Mouse (Mus musculus) layer of hippocampus, adult 18-20 months (tissue): ENCODE measurements around the gene Kmt2c. TPM values are rescaled to one million over a fixed set of nuclear protein-coding genes. Genes with fewer than 3 reads are reported as not detected.
A peak's percentile ranks its signal among the peaks of the same experiment; 100 is the strongest.
"Not testable (repeated sequence)": the region's sequence is repeated elsewhere in the genome, so short reads cannot be mapped to it uniquely, and the experiment has no call there.

Source experiments
- DNase-seq, 2 experiments: peaks; one replicate each; pipeline ENCODE4 v3.0.0; 2022; ENCODE audit warnings: low spot score in 2 of 2
- total RNA-seq, 2 experiments: library from RNA; stranded (reverse); gene quantifications; 2 replicates each; pipeline ENCODE4 v1.2.3; 2021

The Kmt2c gene
- total RNA-seq, 2 experiments from 2014 or later, result 74.0 to 78.1 TPM

DNA sequence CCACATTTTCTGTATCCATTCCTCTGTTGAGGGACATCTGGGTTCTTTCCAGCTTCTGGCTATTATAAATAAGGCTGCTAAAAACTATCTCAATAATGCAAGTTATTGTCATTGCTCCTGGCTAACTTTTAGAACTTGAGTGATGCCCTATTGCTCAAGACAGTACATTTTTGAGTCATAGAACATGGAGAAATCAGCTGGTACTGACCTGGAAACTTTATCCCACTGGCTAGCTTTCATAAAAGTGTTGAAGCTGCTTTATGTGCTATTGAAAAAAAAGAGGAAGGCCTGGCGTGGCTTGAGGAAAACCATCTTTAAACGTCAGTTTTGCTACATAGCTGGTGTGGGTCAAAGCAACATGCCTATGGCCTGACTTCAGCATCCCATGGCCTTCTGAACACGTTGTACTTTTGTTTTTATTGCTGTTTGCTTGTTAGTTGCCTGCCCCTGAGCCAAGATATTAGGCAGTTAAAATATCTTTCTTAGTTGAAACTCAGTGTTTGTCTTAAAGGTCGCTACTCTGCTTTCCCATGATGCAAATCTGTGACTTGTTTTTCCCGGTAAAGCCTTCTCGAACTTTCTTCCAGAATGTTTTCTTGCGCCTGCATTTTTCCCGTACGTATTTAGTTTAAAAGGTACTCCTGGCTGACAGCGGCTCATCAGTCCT lies 252.6 kb downstream of the Kmt2c start:
- DNase-seq, result no peak

GRCm38 (mm10) chr5:25243101-25243500 lies 255.5 kb downstream of the Kmt2c start:
- DNase-seq, result no peak

GRCm38 (mm10) chr5:25224377-25224776 lies 274.2 kb downstream of the Kmt2c start:
- not testable (repeated sequence) for DNase-seq

GRCm38 (mm10) chr5:25222752-25223702 lies 275.6 kb downstream of the Kmt2c start, which contains the start of gene E130116L18Rik:
Gene E130116L18Rik (minus strand): TSS chr5:25223153.
- DNase-seq, result peak; percentile 87 to 93

Other genes starting within 250 kb of the Kmt2c start
- under 1 TPM; 0.32 to 0.38 TPM for gene Cct8l1, start 17.3 kb upstream of the Kmt2c start, total RNA-seq
- gene Xrcc2, start 207.0 kb upstream of the Kmt2c start, total RNA-seq, result 1 to 10 TPM; 6.0 to 6.2 TPM